13 mouse cellular contexts compared by ENCODE assay signal in the genomic region with DNA sequence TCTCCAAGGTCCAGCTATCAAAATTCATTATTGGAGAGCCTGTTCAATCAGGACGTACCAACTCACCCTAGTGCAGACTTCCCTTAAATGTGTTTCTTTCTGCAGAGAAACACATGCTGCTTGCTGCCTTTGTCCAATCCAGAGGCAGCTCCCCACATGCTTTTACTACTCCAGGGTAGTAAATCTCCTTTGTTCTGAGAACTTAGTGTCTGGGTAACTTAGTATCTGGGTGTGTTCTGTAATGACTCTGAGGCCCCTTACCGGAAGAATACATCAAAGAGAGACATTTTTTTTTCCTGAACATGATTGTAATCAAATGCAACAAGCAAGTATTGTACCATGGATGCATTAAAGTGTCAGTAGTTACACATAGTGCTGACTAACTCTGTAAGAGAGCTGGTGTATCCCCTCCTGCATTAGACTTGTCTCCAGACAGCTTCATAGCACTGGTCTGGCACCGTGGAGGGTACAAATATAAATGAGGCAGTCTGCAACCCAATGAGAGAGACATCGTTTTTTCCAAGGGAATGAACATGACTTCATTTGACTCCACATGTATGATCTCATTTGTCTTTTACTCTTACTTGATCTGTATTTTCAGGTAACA.
DNase-seq lines count a peak whose midpoint lies in the region; ATAC-seq lines count a peak whose summit lies in the region.
"Had no signal": no experiment of that assay in that cellular context is flagged by ENCODE, and none has a peak within 500 bp of the region (broad histone marks: within the 10 kb centered on the region; RNA-seq: fewer than 3 reads in every experiment).

No protein-coding gene starts in this region.

- H3K36me3 ChIP-seq in neural tube, embryonic 11.5 days (ENCODE audit: control insufficient read depth, insufficient read depth, low read length), result no peaks in the 10 kb centered on the region
- no peaks in the 10 kb centered on the region for H3K36me3 ChIP-seq in hindbrain, embryonic 14.5 days (replicated peaks; ENCODE audit: control insufficient read depth, insufficient read depth)
- no peaks in the 10 kb centered on the region for H3K36me3 ChIP-seq in midbrain, embryonic 10.5 days
- no peaks in the 10 kb centered on the region for H3K36me3 ChIP-seq in liver, embryonic 11.5 days (ENCODE audit: control insufficient read depth, insufficient read depth, low read length)
- H3K36me3 ChIP-seq: heart, embryonic 10.5 days; liver, embryonic 15.5 days had no signal

- WGBS in neural tube, embryonic 11.5 days, result 13% methylated on average over 4 of the region's 4 CpGs
- 6% methylated on average over 4 of the region's 4 CpGs for WGBS in hindbrain, embryonic 14.5 days
- whole genome bisulfite sequencing in midbrain, embryonic 10.5 days, result 34% methylated on average over 4 of the region's 4 CpGs
- WGBS in liver, embryonic 11.5 days, result 65% methylated on average over 4 of the region's 4 CpGs

- H3K27me3 ChIP-seq in neural tube, embryonic 11.5 days (ENCODE audit: control insufficient read depth, insufficient read depth, low read length), result no peaks in the 10 kb centered on the region
- no peaks in the 10 kb centered on the region for H3K27me3 ChIP-seq in hindbrain, embryonic 14.5 days (ENCODE audit: control insufficient read depth, insufficient read depth, low read length)
- peaks cover 21% of the 10 kb centered on the region for H3K27me3 ChIP-seq in midbrain, embryonic 10.5 days (ENCODE audit: low read depth, poor library complexity, severe bottlenecking)
- no peaks in the 10 kb centered on the region for H3K27me3 ChIP-seq in liver, embryonic 11.5 days (replicated peaks; ENCODE audit: control insufficient read depth, insufficient read depth, low read length)
- H3K27me3 ChIP-seq: liver, embryonic 15.5 days had no signal

- peak; percentile 77 for ATAC-seq in neural tube, embryonic 11.5 days (ENCODE audit: insufficient read depth, low FRiP score, low TSS enrichment)
- ATAC-seq in hindbrain, embryonic 14.5 days (ENCODE audit: low FRiP score), result peak; percentile 67; the same call in 1 of the 2 replicates
- no peak for ATAC-seq in liver, embryonic 11.5 days (replicated peaks; ENCODE audit: low FRiP score)
- ATAC-seq in cerebellum, adult (ENCODE audit: insufficient number of reproducible peaks, low FRiP score, low TSS enrichment), result no peak

- peaks cover 21% of the 10 kb centered on the region for H3K4me1 ChIP-seq in neural tube, embryonic 11.5 days (ENCODE audit: control insufficient read depth, insufficient read depth, low read length)
- peaks cover 32% of the 10 kb centered on the region for H3K4me1 ChIP-seq in hindbrain, embryonic 14.5 days (replicated peaks; ENCODE audit: control insufficient read depth, insufficient read depth, low read length)
- peaks cover 38% of the 10 kb centered on the region for H3K4me1 ChIP-seq in midbrain, embryonic 10.5 days
- no peaks in the 10 kb centered on the region for H3K4me1 ChIP-seq in liver, embryonic 11.5 days (replicated peaks; ENCODE audit: control insufficient read depth, insufficient read depth, low read length)
- H3K4me1 ChIP-seq: heart, embryonic 10.5 days; liver, embryonic 15.5 days had no signal

- H3K27ac ChIP-seq in neural tube, embryonic 11.5 days (ENCODE audit: low read depth, low read length), result peak overlapping the region; percentile 57; the same call in 1 of the 2 replicates
- H3K27ac ChIP-seq in hindbrain, embryonic 14.5 days, result peak overlapping the region; percentile 90
- peak overlapping the region; percentile 73 for H3K27ac ChIP-seq in midbrain, embryonic 10.5 days (replicated peaks)
- H3K27ac ChIP-seq in liver, embryonic 11.5 days (ENCODE audit: low read depth, low read length), result no peak overlapping the region
- H3K27ac ChIP-seq: heart, embryonic 10.5 days; liver, embryonic 15.5 days had no signal

- H3K4me2 ChIP-seq in neural tube, embryonic 11.5 days (ENCODE audit: low read depth), result peak overlapping the region; percentile 15; the same call in 1 of the 2 replicates
- H3K4me2 ChIP-seq in hindbrain, embryonic 14.5 days (replicated peaks), result no peak overlapping the region
- no peak overlapping the region for H3K4me2 ChIP-seq in liver, embryonic 11.5 days
- H3K4me2 ChIP-seq: liver, embryonic 15.5 days had no signal

- H3K9ac ChIP-seq in neural tube, embryonic 11.5 days (ENCODE audit: low read length), result no peak overlapping the region
- peak overlapping the region; percentile 46; the same call in 1 of the 2 replicates for H3K9ac ChIP-seq in hindbrain, embryonic 14.5 days
- no peak overlapping the region for H3K9ac ChIP-seq in liver, embryonic 11.5 days (ENCODE audit: low read depth, low read length)
- H3K9ac ChIP-seq: liver, embryonic 15.5 days had no signal

- no peaks in the 10 kb centered on the region for H3K9me3 ChIP-seq in neural tube, embryonic 11.5 days (ENCODE audit: control insufficient read depth, low read length)
- H3K9me3 ChIP-seq in hindbrain, embryonic 14.5 days (ENCODE audit: control insufficient read depth, low read length), result no peaks in the 10 kb centered on the region
- no peaks in the 10 kb centered on the region for H3K9me3 ChIP-seq in midbrain, embryonic 10.5 days (replicated peaks)
- no peaks in the 10 kb centered on the region for H3K9me3 ChIP-seq in liver, embryonic 11.5 days (ENCODE audit: control insufficient read depth, low read length)
- H3K9me3 ChIP-seq: heart, embryonic 10.5 days; liver, embryonic 15.5 days had no signal

- DNase-seq in neural tube, embryonic 11.5 days (ENCODE audit: low spot score), result no peak
- no peak for DNase-seq in neural tube, embryonic 10.5 days (ENCODE audit: extremely low spot score, low spot score)
- peak; percentile 39 for DNase-seq in hindbrain, embryonic 14.5 days (ENCODE audit: low spot score)
- no peak for DNase-seq in midbrain, embryonic 10.5 days (ENCODE audit: low spot score)
- DNase-seq in liver, embryonic 11.5 days (ENCODE audit: low spot score), result no peak
- no peak for DNase-seq in urinary bladder, postnatal 4 days (ENCODE audit: low spot score in 2 of 2)
- no peak for DNase-seq in liver
- DNase-seq: cerebellum, postnatal 36 days; kidney, adult 11 months; thymus, postnatal 4 days had no signal

- H3K4me3 ChIP-seq in neural tube, embryonic 11.5 days (ENCODE audit: low read depth, low read length), result no peak overlapping the region
- no peak overlapping the region for H3K4me3 ChIP-seq in hindbrain, embryonic 14.5 days (replicated peaks; ENCODE audit: low read length)
- H3K4me3 ChIP-seq in midbrain, embryonic 10.5 days, result no peak overlapping the region
- H3K4me3 ChIP-seq in liver, embryonic 11.5 days (ENCODE audit: low read depth, low read length), result no peak overlapping the region
- H3K4me3 ChIP-seq: heart, embryonic 10.5 days; liver, embryonic 15.5 days had no signal

Comparison
In these comparisons a context has a peak if more than half of its experiments do, and no peak if none do; other contexts are left out.
1. ATAC-seq: peak in neural tube, embryonic 11.5 days (single experiment) and hindbrain, embryonic 14.5 days (single experiment); none in liver, embryonic 11.5 days (single experiment) and cerebellum, adult (single experiment).